Mouse (Mus musculus): ENCODE results near the gene Cidec. TPM values are rescaled to one million over a fixed set of nuclear protein-coding genes. Genes with fewer than 3 reads are reported as not detected.

Cidec gene
- total and polyA plus RNA-seq, 3 experiments: not detected

GRCm38 (mm10) chr6:113469021-113469420, 33.5 kb upstream of the Cidec start:
- no peak overlapping the region for H3K4me3 ChIP-seq (ENCODE audit: control insufficient read depth in 1 of 2, insufficient read depth in 1 of 2, low read depth in 2 of 2, low read length in 2 of 2)
- DNase-seq (ENCODE audit: low read depth, low spot score): peak; percentile 79
- no peaks in the 10 kb centered on the region; a peak in 1 of 4 replicates for H3K36me3 ChIP-seq (ENCODE audit: control insufficient read depth in 1 of 2, insufficient read depth in 2 of 2, low read length in 2 of 2)
- peaks cover 4 to 13% of the 10 kb centered on the region in 2 experiments; a peak in 3 of 4 replicates for H3K4me1 ChIP-seq (ENCODE audit: control insufficient read depth in 1 of 2, insufficient read depth in 2 of 2, low read length in 2 of 2)
- H3K27ac ChIP-seq (ENCODE audit: control insufficient read depth, low read depth, low read length): no peak overlapping the region
- H3K9ac ChIP-seq (ENCODE audit: control insufficient read depth, low read depth, low read length, poor library complexity, severe bottlenecking): no peak overlapping the region
- no peak for TF ChIP-seq ZNF384 (IDR thresholded peaks at IDR 0.05; ENCODE audit: low read depth, low read length)
- TF ChIP-seq ZMIZ1 (IDR thresholded peaks at IDR 0.05; ENCODE audit: low read depth, low read length): no peak
- no peak for TF ChIP-seq ELF1 (IDR thresholded peaks at IDR 0.05; ENCODE audit: low read depth, low read length)
- TF ChIP-seq MAX (IDR thresholded peaks at IDR 0.05; ENCODE audit: low read length): no peak
- no peak for TF ChIP-seq CHD1 (IDR thresholded peaks at IDR 0.05; ENCODE audit: low read depth, low read length)
- no peak for TF ChIP-seq TAL1 (IDR thresholded peaks at IDR 0.05; ENCODE audit: low read length)
- TF ChIP-seq RCOR1 (IDR thresholded peaks at IDR 0.05; ENCODE audit: low read depth, low read length): no peak
- TF ChIP-seq CTCF (IDR thresholded peaks at IDR 0.05 in 2 of 3, conservative IDR thresholded peaks at IDR 0.05 in 1 of 3; ENCODE audit: control insufficient read depth in 1 of 3, insufficient read depth in 1 of 3, low read depth in 2 of 3, low read length in 3 of 3, poor library complexity in 1 of 3, severe bottlenecking in 1 of 3): peak; percentile 78 to 89 (median 86)
- no peak for TF ChIP-seq ZKSCAN1 (IDR thresholded peaks at IDR 0.05; ENCODE audit: low read depth, low read length)
- TF ChIP-seq POLR2AphosphoS5 (IDR thresholded peaks at IDR 0.05; ENCODE audit: borderline replicate concordance, low read depth, low read length): no peak
- TF ChIP-seq POLR2A (IDR thresholded peaks at IDR 0.05; ENCODE audit: control insufficient read depth in 1 of 2, insufficient read depth in 1 of 2, low read depth in 1 of 2, low read length in 2 of 2, poor library complexity in 1 of 2): no peak
- TF ChIP-seq ZC3H11A (IDR thresholded peaks at IDR 0.05; ENCODE audit: low read depth, low read length): peak; percentile 70
- TF ChIP-seq TBP (IDR thresholded peaks at IDR 0.05; ENCODE audit: low read depth, low read length): no peak
- peak; percentile 79 for TF ChIP-seq RAD21 (IDR thresholded peaks at IDR 0.05; ENCODE audit: low read depth, low read length)
- TF ChIP-seq USF1 (IDR thresholded peaks at IDR 0.05; ENCODE audit: low read depth, low read length): no peak
- TF ChIP-seq SMC3 (IDR thresholded peaks at IDR 0.05; ENCODE audit: low read depth, low read length): peak; percentile 80
- no peak for TF ChIP-seq MAZ (IDR thresholded peaks at IDR 0.05; ENCODE audit: low read depth, low read length)
- no peak for TF ChIP-seq E2F4 (IDR thresholded peaks at IDR 0.05; ENCODE audit: borderline replicate concordance, low read depth, low read length)
- H3K27me3 ChIP-seq (ENCODE audit: control insufficient read depth in 1 of 2, insufficient read depth in 2 of 2, low read length in 2 of 2): no peaks in the 10 kb centered on the region
- no peaks in the 10 kb centered on the region for H3K9me3 ChIP-seq (replicated peaks; ENCODE audit: insufficient read depth, low read length)
- no peaks in the 10 kb centered on the region for H3K79me2 ChIP-seq (ENCODE audit: control insufficient read depth, insufficient read depth, low read length, poor library complexity)

DNA sequence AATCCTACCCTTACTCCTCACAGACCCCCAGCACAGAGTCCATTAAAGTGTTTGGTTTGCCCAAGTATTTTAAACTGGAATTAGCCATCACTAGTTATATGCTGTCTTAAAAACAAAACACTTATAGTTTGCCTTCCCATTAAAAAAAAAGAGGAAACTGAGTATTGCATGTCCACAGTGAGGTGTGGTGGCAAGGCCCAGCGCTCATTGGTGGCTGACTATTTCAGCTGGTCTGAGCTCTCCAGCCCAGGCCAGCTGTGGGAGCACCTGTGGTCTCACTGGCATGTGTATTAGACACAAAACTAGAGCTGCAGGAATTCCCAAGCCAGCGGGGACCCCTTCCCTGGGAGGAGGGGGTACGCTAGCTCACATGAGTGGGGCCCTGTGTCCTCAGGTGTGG, 33.0 kb upstream of the Cidec start:
- Histone ChIP-seq H3K79me2 (ENCODE audit: control insufficient read depth, insufficient read depth, low read length, poor library complexity) (no peaks in the 10 kb centered on the region), H3K27me3 (ENCODE audit: control insufficient read depth in 1 of 2, insufficient read depth in 2 of 2, low read length in 2 of 2) (no peaks in the 10 kb centered on the region)
- no peak for DNase-seq (ENCODE audit: low read depth, low spot score)

More for the DNA sequence above, 33.0 kb upstream of the Cidec start:
- no peak overlapping the region for H3K9ac ChIP-seq (ENCODE audit: control insufficient read depth, low read depth, low read length, poor library complexity, severe bottlenecking)
- H3K4me3 ChIP-seq (ENCODE audit: control insufficient read depth in 1 of 2, insufficient read depth in 1 of 2, low read depth in 2 of 2, low read length in 2 of 2): no peak overlapping the region
- TF ChIP-seq MAFK (IDR thresholded peaks at IDR 0.05; ENCODE audit: borderline replicate concordance, low read depth, low read length) (no peak), MYC (IDR thresholded peaks at IDR 0.05; ENCODE audit: low read depth, low read length) (no peak), HCFC1 (IDR thresholded peaks at IDR 0.05; ENCODE audit: low read depth, low read length) (no peak), ELF1 (IDR thresholded peaks at IDR 0.05; ENCODE audit: low read depth, low read length) (no peak), TBP (IDR thresholded peaks at IDR 0.05; ENCODE audit: low read depth, low read length) (no peak), POLR2A (IDR thresholded peaks at IDR 0.05; ENCODE audit: control insufficient read depth in 1 of 2, insufficient read depth in 1 of 2, low read depth in 1 of 2, low read length in 2 of 2, poor library complexity in 1 of 2) (no peak), KAT2A (conservative IDR thresholded peaks at IDR 0.05; ENCODE audit: low read depth, low read length) (no peak), E2F4 (IDR thresholded peaks at IDR 0.05; ENCODE audit: borderline replicate concordance, low read depth, low read length) (no peak), POLR2AphosphoS5 (IDR thresholded peaks at IDR 0.05; ENCODE audit: borderline replicate concordance, low read depth, low read length) (no peak), RCOR1 (IDR thresholded peaks at IDR 0.05; ENCODE audit: low read depth, low read length) (no peak), CHD1 (IDR thresholded peaks at IDR 0.05; ENCODE audit: low read depth, low read length) (no peak), USF1 (IDR thresholded peaks at IDR 0.05; ENCODE audit: low read depth, low read length) (no peak)
- H3K4me1 ChIP-seq (ENCODE audit: control insufficient read depth in 1 of 2, insufficient read depth in 2 of 2, low read length in 2 of 2): peaks cover 4 to 8% of the 10 kb centered on the region in 2 experiments; a peak in 3 of 4 replicates
- no peak overlapping the region for H3K27ac ChIP-seq (ENCODE audit: control insufficient read depth, low read depth, low read length)
- H3K36me3 ChIP-seq (ENCODE audit: control insufficient read depth in 1 of 2, insufficient read depth in 2 of 2, low read length in 2 of 2): no peaks in the 10 kb centered on the region; a peak in 1 of 4 replicates
- no peaks in the 10 kb centered on the region for H3K9me3 ChIP-seq (replicated peaks; ENCODE audit: insufficient read depth, low read length)

Measured in MEL (cell line).